8 mouse cellular contexts compared by ENCODE assay signal in the genomic region with DNA sequence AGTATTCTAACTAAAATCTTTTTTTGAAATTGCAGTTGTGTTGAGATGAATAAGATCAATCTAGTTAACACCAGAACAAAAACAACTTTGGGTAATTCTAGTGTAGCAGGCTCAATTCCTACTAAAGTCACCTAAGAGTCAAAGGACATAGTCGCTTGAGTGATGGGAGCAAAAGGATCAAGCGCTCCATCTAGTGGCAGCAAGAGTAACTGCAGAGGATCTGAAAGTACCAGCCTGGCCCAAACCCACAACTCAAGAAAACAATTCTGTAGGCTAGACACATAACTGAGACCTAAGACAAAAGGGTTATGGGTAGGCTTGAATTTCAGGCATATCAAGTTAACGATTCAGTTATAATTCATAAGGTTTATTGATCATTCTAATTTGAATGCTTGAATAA. TPM values are rescaled to one million over a fixed set of nuclear protein-coding genes. Genes with fewer than 3 reads are reported as not detected.
DNase-seq lines count a peak whose midpoint lies in the region; ATAC-seq and TF ChIP-seq lines count a peak whose summit lies in the region.

No protein-coding gene starts in this region.

- no peaks in the 10 kb centered on the region for H3K36me3 ChIP-seq in lung, postnatal 0 days (ENCODE audit: insufficient read depth, low read length)

- no peaks in the 10 kb centered on the region for H3K4me1 ChIP-seq in lung, postnatal 0 days (ENCODE audit: insufficient read depth, low read depth, low read length)

- intact Hi-C loops in gastrocnemius, adult 2 months (cut with DNase I) = loop anchor here (2.0 kb wide), 1 partner anchor 253 kb away; no protein-coding TSS in a partner anchor

- WGBS in lung, postnatal 0 days = 3% methylated on average over 3 of the region's 3 CpGs

- no peak overlapping the region for H3K4me2 ChIP-seq in lung, postnatal 0 days (replicated peaks; ENCODE audit: low read depth, low read length)

- no peak overlapping the region for H3K9ac ChIP-seq in lung, postnatal 0 days (replicated peaks; ENCODE audit: low read depth)

- no peak for TF ChIP-seq EP300 in lung, postnatal 0 days (IDR thresholded peaks at IDR 0.05)

- no peak overlapping the region for H3K27ac ChIP-seq in gastrocnemius, adult 2 months
- H3K27ac ChIP-seq in lung, postnatal 0 days (ENCODE audit: low read length) = no peak overlapping the region

- H3K9me3 ChIP-seq in lung, postnatal 0 days (ENCODE audit: low read length) = no peaks in the 10 kb centered on the region

- H3K4me3 ChIP-seq in gastrocnemius, adult 2 months = no peak overlapping the region
- H3K4me3 ChIP-seq in lung, postnatal 0 days (ENCODE audit: low read depth, low read length) = no peak overlapping the region

- H3K27me3 ChIP-seq in lung, postnatal 0 days (replicated peaks; ENCODE audit: insufficient read depth, low read length) = no peaks in the 10 kb centered on the region

- no peak; the same call in 1 of the 2 replicates for TF ChIP-seq CTCF in gastrocnemius, adult 2 months (IDR thresholded peaks at IDR 0.05)
- peak; percentile 93 for TF ChIP-seq CTCF in lung, postnatal 0 days (IDR thresholded peaks at IDR 0.05)

- ATAC-seq in lung, postnatal 0 days = peak; percentile 62

- DNase-seq in gastrocnemius, adult 2 months = peak; percentile 37
- no peak for DNase-seq in gastrocnemius, adult 8-10 months (ENCODE audit: low spot score in 2 of 2)
- peak; percentile 72 for DNase-seq in R1 (ENCODE audit: low read depth, low spot score)
- DNase-seq in cerebellum, postnatal 36 days = peak; percentile 55 to 68
- peak; percentile 20 to 42 for DNase-seq in heart, adult 9 months (ENCODE audit: low spot score in 2 of 2)
- peak; percentile 58 for DNase-seq in kidney, postnatal 14 days
- peak; percentile 81 for DNase-seq in lung, postnatal 0 days (ENCODE audit: low spot score)
- peak; percentile 43 for DNase-seq in retina, postnatal 7 days (ENCODE audit: low read depth, low spot score)

RNA-seq across cellular contexts. Expression of gene Lnpep, which starts 20.9 kb away (rescaled TPM):
- 10 to 100 TPM; 65.3 to 77.3 TPM for total RNA-seq in gastrocnemius, adult 2 months (2021)
- total RNA-seq in gastrocnemius, adult 8-10 months (2022) = 10 to 100 TPM; 53.7 to 68.4 (median 63.0) TPM
- polyA plus RNA-seq in lung, postnatal 0 days (2015; fragmentation: Nextera tagmentation; extraction: Ambion mirVana) = 7.5 and 8.4 TPM in 2 replicates

RNA-seq across cellular contexts. Expression of gene Vmn2r90, which starts 57.8 kb away (rescaled TPM):
- total RNA-seq in gastrocnemius, adult 2 months (2021) = not detected
- total RNA-seq in gastrocnemius, adult 8-10 months (2022) = not detected
- polyA plus RNA-seq in lung, postnatal 0 days (2015; fragmentation: Nextera tagmentation; extraction: Ambion mirVana) = not detected in 2 replicates

Comparison
In these comparisons a context has a peak if more than half of its experiments do, and no peak if none do; other contexts are left out.
1. DNase-seq: peak in gastrocnemius, adult 2 months (single experiment), R1 (single experiment), cerebellum, postnatal 36 days (2 of 2), heart, adult 9 months (2 of 2), kidney, postnatal 14 days (single experiment), lung, postnatal 0 days (single experiment) and retina, postnatal 7 days (single experiment); none in gastrocnemius, adult 8-10 months (0 of 2).